Mouse (Mus musculus): ENCODE results near the gene Poldip3.

Gene Poldip3

DNA sequence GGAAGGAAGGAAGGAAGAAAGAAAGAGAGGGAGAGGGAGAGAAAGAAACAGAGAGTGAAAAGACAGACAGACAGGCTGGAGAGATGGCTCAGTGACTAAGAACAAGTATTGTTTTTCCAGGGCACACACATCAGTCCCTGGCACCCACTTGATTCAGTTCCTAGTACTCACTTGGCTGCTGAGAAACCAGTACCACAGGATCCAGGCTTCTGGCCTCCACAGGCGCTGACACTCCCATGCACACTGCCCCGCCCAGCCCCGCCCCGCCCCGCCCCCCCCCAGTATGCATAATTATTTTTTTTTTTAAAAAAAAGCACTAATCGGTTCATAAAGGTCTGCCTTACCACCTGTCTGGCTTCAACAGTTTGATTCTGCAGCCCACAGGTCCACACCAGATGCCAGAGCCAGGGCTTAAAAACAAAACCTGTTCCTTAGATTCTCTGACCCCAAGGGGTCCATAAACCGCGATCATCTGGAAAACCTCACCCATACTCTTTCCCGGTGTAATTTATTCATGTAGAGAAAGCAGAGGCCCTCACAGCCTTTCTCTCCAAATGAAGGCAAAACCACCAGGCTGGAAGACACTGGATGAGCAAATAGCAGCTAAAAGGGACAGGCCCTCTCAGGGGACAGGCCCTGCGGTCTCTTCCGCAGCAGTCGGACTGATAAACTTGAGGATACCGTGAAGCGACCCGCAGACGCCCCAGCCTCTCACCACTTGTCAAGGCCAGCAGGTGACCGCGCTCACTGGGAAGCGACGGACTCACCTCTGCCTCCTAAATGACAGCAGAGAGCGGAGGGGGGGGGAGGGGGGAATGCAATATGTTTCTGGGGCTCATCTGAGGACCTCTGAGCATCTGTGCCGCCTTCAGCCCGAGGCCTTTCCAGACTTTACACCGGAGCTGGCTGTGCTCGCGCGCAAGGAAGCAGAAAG lies 60.4 kb downstream of the Poldip3 start:
- no peak for ATAC-seq (ENCODE audit: low TSS enrichment)

DNA sequence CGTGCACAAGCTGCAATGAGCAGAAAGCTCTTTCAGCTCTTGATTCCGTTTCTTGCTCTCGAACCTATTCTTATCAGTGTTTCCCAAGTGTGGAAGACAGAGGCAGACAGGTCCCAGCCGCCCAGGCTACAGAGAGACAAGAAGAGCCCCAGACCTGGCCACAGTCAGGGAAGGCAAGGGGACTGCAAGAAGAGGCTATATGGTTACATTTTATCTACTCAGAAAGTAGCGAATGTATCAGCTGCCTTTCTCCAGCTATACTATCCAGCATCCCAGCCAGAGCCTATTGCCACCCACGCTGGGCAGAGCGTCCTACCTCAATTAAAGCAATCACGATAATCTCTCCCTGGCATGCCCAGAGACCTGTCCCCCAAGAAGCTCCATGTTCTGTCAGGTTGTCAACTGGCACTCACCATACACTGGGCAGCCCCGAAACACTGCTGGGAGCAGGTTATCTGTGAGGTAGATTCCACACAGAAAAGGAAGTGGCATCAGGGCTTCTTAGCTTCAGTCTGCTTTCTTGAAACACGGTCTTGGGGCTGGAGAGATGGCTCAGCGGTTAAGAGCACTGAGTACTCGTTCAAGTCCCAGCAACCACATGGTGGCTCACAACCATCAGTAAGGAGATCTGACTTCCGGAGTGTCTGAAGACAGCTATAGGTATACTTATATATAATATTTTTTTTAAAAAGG lies 62.4 kb downstream of the Poldip3 start:
- no peak for ATAC-seq (ENCODE audit: low TSS enrichment)

GRCm38 (mm10) chr15:83085901-83086300 lies 63.3 kb downstream of the Poldip3 start:
- ATAC-seq (ENCODE audit: low TSS enrichment) = no peak

GRCm38 (mm10) chr15:83084022-83084640 lies 65.1 kb downstream of the Poldip3 start:
- peak; percentile 59; the same call in 1 of the 2 replicates for ATAC-seq (ENCODE audit: low TSS enrichment)

DNA sequence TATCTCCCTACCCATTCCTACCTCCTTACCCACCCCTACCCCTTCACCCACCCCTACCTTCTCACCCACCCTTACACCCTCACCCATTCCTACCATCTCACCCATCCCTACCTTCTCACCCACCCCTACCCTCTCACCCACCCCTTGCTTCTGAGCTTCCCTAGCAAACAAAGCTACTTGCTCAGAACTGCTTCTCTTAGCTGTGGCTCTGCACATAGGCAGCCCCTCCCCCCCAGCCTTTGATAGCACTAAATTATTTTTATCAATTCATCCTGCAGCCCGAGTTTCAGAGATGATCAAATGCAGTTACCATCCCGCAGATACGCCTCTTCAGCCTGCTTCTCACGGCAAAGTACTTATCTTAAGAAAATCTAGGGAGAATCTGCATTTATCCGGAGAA lies 65.7 kb downstream of the Poldip3 start:
- no peak for ATAC-seq (ENCODE audit: low TSS enrichment)
